Mouse (Mus musculus) neural tube, embryonic 15.5 days (tissue): ENCODE measurements around the gene Hist2h2be. TPM values are rescaled to one million over a fixed set of nuclear protein-coding genes. Genes with fewer than 3 reads are reported as not detected.
A peak's percentile ranks its signal among the peaks of the same experiment; 100 is the strongest.

Source experiments
- ATAC-seq: fragments of 200-750 bp; cut with Nextera tagmentation; 2 replicates; pipeline ENCODE4 v1.8.0; 2017; ENCODE audit warnings: mild to moderate bottlenecking, moderate TSS enrichment, moderate library complexity; ENCODE audit not compliant: low FRiP score
- H3K27ac ChIP-seq: fragments of 300-500 bp; sonication (generic); replicated peaks from 2 replicates; pipeline ENCODE4 v1.5.1; 2015; ENCODE audit warnings: mild to moderate bottlenecking, inconsistent platforms
- H3K27me3 ChIP-seq: fragments of 300-500 bp; sonication (generic); replicated peaks from 2 replicates; pipeline ENCODE4 v1.6.1; 2015; ENCODE audit warnings: inconsistent platforms
- H3K36me3 ChIP-seq: fragments of 300-500 bp; sonication (generic); 2 replicates; pipeline ENCODE4 v1.6.1; 2015; ENCODE audit warnings: inconsistent platforms
- H3K4me1 ChIP-seq: fragments of 300-500 bp; sonication (generic); 2 replicates; pipeline ENCODE4 v1.6.1; 2015; ENCODE audit warnings: inconsistent platforms
- H3K4me2 ChIP-seq: fragments of 300-500 bp; sonication (generic); 2 replicates; pipeline ENCODE4 v1.6.1; 2015; ENCODE audit warnings: inconsistent platforms, mild to moderate bottlenecking, moderate library complexity
- H3K4me3 ChIP-seq: fragments of 300-500 bp; sonication (generic); replicated peaks from 2 replicates; pipeline ENCODE4 v1.5.1; 2015; ENCODE audit warnings: mild to moderate bottlenecking, inconsistent platforms
- H3K9ac ChIP-seq: fragments of 300-500 bp; sonication (generic); replicated peaks from 2 replicates; pipeline ENCODE4 v1.6.1; 2015; ENCODE audit warnings: mild to moderate bottlenecking, inconsistent platforms
- H3K9me3 ChIP-seq: fragments of 300-500 bp; sonication (generic); replicated peaks from 2 replicates; pipeline ENCODE4 v1.6.1; 2016; ENCODE audit warnings: inconsistent platforms
- WGBS: fragments of 180-500 bp; shearing (Covaris S2); methylation state at CpG from one replicate; pipeline ENCODE4 v1.1.7; 2015; ENCODE audit warnings: mixed read lengths; 5-methylcytosine and 5-hydroxymethylcytosine counted together
- polyA plus RNA-seq: library from polyadenylated mRNA; unstranded; fragments of >200 nt; fragmentation: Nextera tagmentation; extraction: Ambion mirVana; gene quantifications from 2 replicates; pipeline ENCODE4 v1.2.1, GENCODE M21; 2015

Gene Hist2h2be
- polyA plus RNA-seq, 1 experiment from 2014 or later = 4.0 TPM

GRCm38 (mm10) chr3:96255926-96256593, 35.1 kb downstream of the Hist2h2be start:
- no peak overlapping the region for H3K4me3 ChIP-seq
- H3K27me3 ChIP-seq = no peaks in the 10 kb centered on the region
- H3K9me3 ChIP-seq = no peaks in the 10 kb centered on the region
- 83% methylated on average over 5 of the region's 5 CpGs for WGBS
- no peak overlapping the region for H3K9ac ChIP-seq
- H3K36me3 ChIP-seq = no peaks in the 10 kb centered on the region
- no peaks in the 10 kb centered on the region for H3K4me1 ChIP-seq
- no peak overlapping the region for H3K4me2 ChIP-seq
- no peak for ATAC-seq
- no peak overlapping the region for H3K27ac ChIP-seq

GRCm38 (mm10) chr3:96257190-96257589, 36.3 kb downstream of the Hist2h2be start:
- Histone ChIP-seq H3K27me3 (no peaks in the 10 kb centered on the region), H3K36me3 (no peaks in the 10 kb centered on the region), H3K4me3 (no peak overlapping the region), H3K27ac (no peak overlapping the region), H3K4me2 (no peak overlapping the region), H3K4me1 (peaks cover 10% of the 10 kb centered on the region), H3K9me3 (no peaks in the 10 kb centered on the region), H3K9ac (no peak overlapping the region)
- ATAC-seq = no peak
- 89% methylated on average over 3 of the region's 3 CpGs for WGBS

GRCm38 (mm10) chr3:96260220-96260619, 39.3 kb downstream of the Hist2h2be start:
- no peaks in the 10 kb centered on the region for H3K9me3 ChIP-seq
- H3K36me3 ChIP-seq = no peaks in the 10 kb centered on the region
- H3K4me1 ChIP-seq = peaks cover 25% of the 10 kb centered on the region
- no peak overlapping the region for H3K9ac ChIP-seq
- H3K27ac ChIP-seq = no peak overlapping the region
- no peak for ATAC-seq
- H3K4me3 ChIP-seq = no peak overlapping the region
- no peak overlapping the region for H3K4me2 ChIP-seq
- WGBS = 96% methylated on average over 5 of the region's 5 CpGs
- no peaks in the 10 kb centered on the region for H3K27me3 ChIP-seq

- H3K9ac ChIP-seq = peak overlapping the region; percentile 89
- peak overlapping the region; percentile 66 for H3K4me3 ChIP-seq
- WGBS = 50% methylated on average over 3 of the region's 3 CpGs
Observed at GRCm38 (mm10) chr3:96261623-96262022, 40.7 kb downstream of the Hist2h2be start.

GRCm38 (mm10) chr3:96262216-96262875, 41.4 kb downstream of the Hist2h2be start:
- Histone ChIP-seq H3K4me3 (peak overlapping the region; percentile 66), H3K27ac (peak overlapping the region; percentile 99), H3K9ac (peak overlapping the region; percentile 89), H3K36me3 (no peaks in the 10 kb centered on the region), H3K4me1 (peaks cover 25% of the 10 kb centered on the region), H3K9me3 (no peaks in the 10 kb centered on the region), H3K27me3 (no peaks in the 10 kb centered on the region), H3K4me2 (peak overlapping the region; percentile 73)
- WGBS = under 1% methylated on average over 19 of the region's 19 CpGs
- peak; percentile 84 for ATAC-seq

More at GRCm38 (mm10) chr3:96261623-96262022, 40.7 kb downstream of the Hist2h2be start:
- Histone ChIP-seq H3K36me3 (no peaks in the 10 kb centered on the region), H3K4me2 (peak overlapping the region; percentile 73), H3K4me1 (peaks cover 25% of the 10 kb centered on the region), H3K27me3 (no peaks in the 10 kb centered on the region), H3K27ac (peak overlapping the region; percentile 99), H3K9me3 (no peaks in the 10 kb centered on the region)
- ATAC-seq = no peak

GRCm38 (mm10) chr3:96262979-96263550, 42.1 kb downstream of the Hist2h2be start, which contains the start of gene Hist2h4:
Gene Hist2h4 (minus strand): TSS chr3:96263311.
- peak; percentile 91 for ATAC-seq
- Histone ChIP-seq H3K27me3 (no peaks in the 10 kb centered on the region), H3K4me2 (peak within 1 kb of the TSS; percentile 73), H3K27ac (peak within 1 kb of the TSS; percentile 99), H3K4me1 (peaks cover 31% of the 10 kb centered on the region), H3K4me3 (peak within 1 kb of the TSS; percentile 66), H3K36me3 (no peaks in the 10 kb centered on the region), H3K9ac (peak within 1 kb of the TSS; percentile 89), H3K9me3 (no peaks in the 10 kb centered on the region)
- WGBS = 0% methylated on average over 36 of the region's 40 CpGs

- Histone ChIP-seq H3K4me1 (peaks cover 33% of the 10 kb centered on the region), H3K27ac (peak overlapping the region; percentile 99), H3K9ac (peak overlapping the region; percentile 55), H3K27me3 (no peaks in the 10 kb centered on the region), H3K36me3 (no peaks in the 10 kb centered on the region), H3K4me2 (peak overlapping the region; percentile 73), H3K4me3 (peak overlapping the region; percentile 66), H3K9me3 (no peaks in the 10 kb centered on the region)
- peak; percentile 42; the same call in 1 of the 2 replicates for ATAC-seq
- 4% methylated on average over 27 of the region's 27 CpGs for WGBS
Observed at GRCm38 (mm10) chr3:96263558-96264403, 42.9 kb downstream of the Hist2h2be start.

- H3K27ac ChIP-seq = peak overlapping the region; percentile 99
- no peak overlapping the region for H3K9ac ChIP-seq
- H3K4me3 ChIP-seq = peak overlapping the region; percentile 66; the same call in 1 of the 2 replicates
- H3K36me3 ChIP-seq = no peaks in the 10 kb centered on the region
- H3K27me3 ChIP-seq = no peaks in the 10 kb centered on the region
- ATAC-seq = no peak
- H3K4me1 ChIP-seq = peaks cover 36% of the 10 kb centered on the region
- WGBS = 71% methylated on average over 7 of the region's 7 CpGs
- H3K9me3 ChIP-seq = no peaks in the 10 kb centered on the region
- peak overlapping the region; percentile 73 for H3K4me2 ChIP-seq
Observed at GRCm38 (mm10) chr3:96264404-96264949, 43.6 kb downstream of the Hist2h2be start.

- ATAC-seq = no peak
- Histone ChIP-seq H3K4me1 (peaks cover 35% of the 10 kb centered on the region), H3K9ac (no peak overlapping the region), H3K9me3 (no peaks in the 10 kb centered on the region), H3K27ac (no peak overlapping the region), H3K36me3 (no peaks in the 10 kb centered on the region), H3K4me3 (no peak overlapping the region), H3K4me2 (no peak overlapping the region), H3K27me3 (no peaks in the 10 kb centered on the region)
- WGBS = 94% methylated on average over 8 of the region's 8 CpGs
Observed at GRCm38 (mm10) chr3:96266132-96266710, 45.3 kb downstream of the Hist2h2be start.

GRCm38 (mm10) chr3:96267541-96267940, 46.6 kb downstream of the Hist2h2be start:
- ATAC-seq = no peak
- no peaks in the 10 kb centered on the region for H3K9me3 ChIP-seq
- H3K36me3 ChIP-seq = no peaks in the 10 kb centered on the region
- WGBS = 80% methylated on average over 4 of the region's 4 CpGs
- H3K4me3 ChIP-seq = no peak overlapping the region
- no peak overlapping the region for H3K9ac ChIP-seq
- H3K27ac ChIP-seq = peak overlapping the region; percentile 88
- H3K27me3 ChIP-seq = no peaks in the 10 kb centered on the region
- peak overlapping the region; percentile 84; the same call in 1 of the 2 replicates for H3K4me2 ChIP-seq
- peaks cover 23% of the 10 kb centered on the region for H3K4me1 ChIP-seq
